Mouse (Mus musculus) left cerebral cortex, postnatal 4 days (tissue): ENCODE data around the gene Wipf3. TPM values are rescaled to one million over a fixed set of nuclear protein-coding genes. Genes with fewer than 3 reads are reported as not detected.
A peak's percentile ranks its signal among the peaks of the same experiment; 100 is the strongest.

ENCODE experiments used
- DNase-seq: peaks from one replicate; pipeline ENCODE4 v3.0.0-alpha.2; 2022
- intact Hi-C: fragments of 180-260 bp; cut with DNase I; formaldehyde crosslinking; loops from one replicate; pipeline ENCODE4 v1.15.1; 2025
- total RNA-seq, 2 experiments: library from RNA; stranded (reverse); gene quantifications; 2 replicates each; pipeline ENCODE4 v1.2.3; 2021

Wipf3 gene
- total RNA-seq: 10 to 100 TPM; 21.9 to 22.6 TPM

- intact Hi-C loops: no loop called here
- DNase-seq: peak; percentile 28
Observed at GRCm38 (mm10) chr6:54429447-54430194, at the start of gene Wipf3. Wipf3 (plus strand) TSS chr6:54429603.

GRCm38 (mm10) chr6:54382636-54383035, 46.8 kb upstream of the Wipf3 start:
- intact Hi-C loops: no loop called here

GRCm38 (mm10) chr6:54383893-54384524, 45.4 kb upstream of the Wipf3 start:
- intact Hi-C loops: no loop called here
- DNase-seq: no peak

More at GRCm38 (mm10) chr6:54382636-54383035, 46.8 kb upstream of the Wipf3 start:
- DNase-seq: no peak

GRCm38 (mm10) chr6:54384777-54385176, 44.6 kb upstream of the Wipf3 start:
- intact Hi-C loops: no loop called here
- no peak for DNase-seq

GRCm38 (mm10) chr6:54386429-54386828, 43.0 kb upstream of the Wipf3 start:
- DNase-seq: no peak

GRCm38 (mm10) chr6:54387044-54387443, 42.4 kb upstream of the Wipf3 start:
- no peak for DNase-seq
- intact Hi-C loops: no loop called here

More at GRCm38 (mm10) chr6:54386429-54386828, 43.0 kb upstream of the Wipf3 start:
- intact Hi-C loops: no loop called here

- no peak for DNase-seq
- intact Hi-C loops: no loop called here
Observed at GRCm38 (mm10) chr6:54387751-54388150, 41.7 kb upstream of the Wipf3 start.

- intact Hi-C loops: no loop called here
Observed at GRCm38 (mm10) chr6:54388690-54389275, 40.6 kb upstream of the Wipf3 start.

GRCm38 (mm10) chr6:54391765-54392164, 37.6 kb upstream of the Wipf3 start:
- intact Hi-C loops: loop anchor here (2.0 kb wide), 1 partner anchor 115 kb away; no protein-coding TSS in a partner anchor
- DNase-seq: peak; percentile 73

More at GRCm38 (mm10) chr6:54388690-54389275, 40.6 kb upstream of the Wipf3 start:
- no peak for DNase-seq

GRCm38 (mm10) chr6:54393886-54394285, 35.5 kb upstream of the Wipf3 start:
- intact Hi-C loops: no loop called here
- DNase-seq: no peak

- intact Hi-C loops: no loop called here
- DNase-seq: no peak
Observed at GRCm38 (mm10) chr6:54399194-54399923, 30.0 kb upstream of the Wipf3 start.

GRCm38 (mm10) chr6:54401503-54401902, 27.9 kb upstream of the Wipf3 start:
- intact Hi-C loops: no loop called here

GRCm38 (mm10) chr6:54404916-54405315, 24.5 kb upstream of the Wipf3 start:
- intact Hi-C loops: no loop called here
- DNase-seq: no peak

More at GRCm38 (mm10) chr6:54401503-54401902, 27.9 kb upstream of the Wipf3 start:
- no peak for DNase-seq

GRCm38 (mm10) chr6:54406116-54406515, 23.3 kb upstream of the Wipf3 start:
- intact Hi-C loops: no loop called here
- DNase-seq: no peak

- DNase-seq: no peak
- intact Hi-C loops: no loop called here
Observed at GRCm38 (mm10) chr6:54409271-54409670, 20.1 kb upstream of the Wipf3 start.

- DNase-seq: no peak
- intact Hi-C loops: no loop called here
Observed at GRCm38 (mm10) chr6:54410451-54410850, 19.0 kb upstream of the Wipf3 start.

- no peak for DNase-seq
- intact Hi-C loops: no loop called here
Observed at GRCm38 (mm10) chr6:54411591-54411990, 17.8 kb upstream of the Wipf3 start.

GRCm38 (mm10) chr6:54412879-54413278, 16.5 kb upstream of the Wipf3 start:
- DNase-seq: no peak

GRCm38 (mm10) chr6:54425230-54425629, 4.2 kb upstream of the Wipf3 start:
- DNase-seq: no peak
- intact Hi-C loops: no loop called here

More at GRCm38 (mm10) chr6:54412879-54413278, 16.5 kb upstream of the Wipf3 start:
- intact Hi-C loops: no loop called here

- DNase-seq: no peak
- intact Hi-C loops: no loop called here
Observed at GRCm38 (mm10) chr6:54428850-54429446, 455 bp upstream of the Wipf3 start.
